Mouse (Mus musculus) midbrain, embryonic 14.5 days (tissue): ENCODE measurements at regions not wholly inside any gene's neighbourhood (a gene's known extent, or its start where the extent isn't known, plus 50 kb on each side); places are given as distances from the start of the nearest gene placed in this dataset.
A peak's percentile ranks its signal among the peaks of the same experiment; 100 is the strongest.

Experiments used
- ATAC-seq: fragments of 200-750 bp; cut with Nextera tagmentation; 2 replicates; pipeline ENCODE4 v1.8.0; 2017; ENCODE audit warnings: moderate number of reproducible peaks, moderate library complexity; ENCODE audit not compliant: low FRiP score, low TSS enrichment
- DNase-seq: peaks from one replicate; pipeline ENCODE4 v3.0.0-alpha.2; 2015
- H3K27ac ChIP-seq: fragments of 300-500 bp; sonication (generic); replicated peaks from 2 replicates; pipeline ENCODE4 v1.5.1; 2014; ENCODE audit warnings: mild to moderate bottlenecking, low read depth, low read length, moderate library complexity
- H3K27me3 ChIP-seq: fragments of 300-500 bp; sonication (generic); 2 replicates; pipeline ENCODE4 v1.6.1; 2014; ENCODE audit warnings: low read length, control low read depth, mixed read lengths; ENCODE audit not compliant: control insufficient read depth, insufficient read depth
- H3K36me3 ChIP-seq: fragments of 300-500 bp; sonication (generic); 2 replicates; pipeline ENCODE4 v1.6.1; 2014; ENCODE audit warnings: low read length, control low read depth; ENCODE audit not compliant: control insufficient read depth, insufficient read depth
- H3K4me1 ChIP-seq: fragments of 300-500 bp; sonication (generic); 2 replicates; pipeline ENCODE4 v1.6.1; 2014; ENCODE audit warnings: mild to moderate bottlenecking, antibody characterized with exemption, low read length, control low read depth; ENCODE audit not compliant: control insufficient read depth, insufficient read depth
- H3K4me2 ChIP-seq: fragments of 300-500 bp; sonication (generic); 2 replicates; pipeline ENCODE4 v1.6.1; 2014; ENCODE audit warnings: mild to moderate bottlenecking, low read length, moderate library complexity
- H3K4me3 ChIP-seq: fragments of 300-500 bp; sonication (generic); replicated peaks from 2 replicates; pipeline ENCODE4 v1.5.1; 2014; ENCODE audit warnings: low read depth, low read length
- H3K9ac ChIP-seq: fragments of 300-500 bp; sonication (generic); replicated peaks from 2 replicates; pipeline ENCODE4 v1.6.1; 2014; ENCODE audit warnings: mild to moderate bottlenecking, low read length, moderate library complexity
- H3K9me3 ChIP-seq: fragments of 300-500 bp; sonication (generic); 2 replicates; pipeline ENCODE4 v1.6.1; 2016; ENCODE audit warnings: low read length, control low read depth, mixed read lengths; ENCODE audit not compliant: control insufficient read depth
- WGBS: fragments of 180-500 bp; shearing (Covaris S2); extraction: QIAGEN DNeasy Blood & Tissue Kit; methylation state at CpG from one replicate; pipeline ENCODE4 v1.1.7; 2014; 5-methylcytosine and 5-hydroxymethylcytosine counted together

DNA sequence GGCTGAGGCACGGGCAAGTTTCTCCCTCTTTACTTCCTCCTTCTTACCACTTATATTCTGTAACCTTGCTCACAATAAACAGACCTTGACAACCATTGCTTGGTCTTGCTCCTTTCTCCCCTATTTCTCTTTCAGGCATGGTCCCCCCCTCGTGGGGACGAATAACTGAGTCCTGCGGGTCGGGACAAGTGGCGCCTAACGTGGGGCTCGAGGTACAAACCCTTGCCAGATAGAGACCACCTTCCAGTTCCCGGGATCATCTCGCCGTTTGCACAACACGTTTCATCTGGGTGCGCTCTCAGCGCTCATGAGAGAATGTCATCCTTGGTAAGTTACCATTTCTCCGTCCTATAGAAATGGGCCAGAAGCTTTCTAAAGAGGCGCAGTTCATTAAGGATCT, 79.6 kb upstream of the Foxn3 start:
- DNase-seq = no peak
- H3K9ac ChIP-seq = no peak overlapping the region
- no peak overlapping the region for H3K27ac ChIP-seq
- H3K4me3 ChIP-seq = no peak overlapping the region
- no peak overlapping the region for H3K4me2 ChIP-seq
- 97% methylated on average over 16 of the region's 16 CpGs for WGBS
- peaks cover 20% of the 10 kb centered on the region for H3K4me1 ChIP-seq
- no peak for ATAC-seq
- H3K36me3 ChIP-seq = no peaks in the 10 kb centered on the region
- H3K9me3 ChIP-seq = peaks cover 17% of the 10 kb centered on the region
- no peaks in the 10 kb centered on the region for H3K27me3 ChIP-seq

DNA sequence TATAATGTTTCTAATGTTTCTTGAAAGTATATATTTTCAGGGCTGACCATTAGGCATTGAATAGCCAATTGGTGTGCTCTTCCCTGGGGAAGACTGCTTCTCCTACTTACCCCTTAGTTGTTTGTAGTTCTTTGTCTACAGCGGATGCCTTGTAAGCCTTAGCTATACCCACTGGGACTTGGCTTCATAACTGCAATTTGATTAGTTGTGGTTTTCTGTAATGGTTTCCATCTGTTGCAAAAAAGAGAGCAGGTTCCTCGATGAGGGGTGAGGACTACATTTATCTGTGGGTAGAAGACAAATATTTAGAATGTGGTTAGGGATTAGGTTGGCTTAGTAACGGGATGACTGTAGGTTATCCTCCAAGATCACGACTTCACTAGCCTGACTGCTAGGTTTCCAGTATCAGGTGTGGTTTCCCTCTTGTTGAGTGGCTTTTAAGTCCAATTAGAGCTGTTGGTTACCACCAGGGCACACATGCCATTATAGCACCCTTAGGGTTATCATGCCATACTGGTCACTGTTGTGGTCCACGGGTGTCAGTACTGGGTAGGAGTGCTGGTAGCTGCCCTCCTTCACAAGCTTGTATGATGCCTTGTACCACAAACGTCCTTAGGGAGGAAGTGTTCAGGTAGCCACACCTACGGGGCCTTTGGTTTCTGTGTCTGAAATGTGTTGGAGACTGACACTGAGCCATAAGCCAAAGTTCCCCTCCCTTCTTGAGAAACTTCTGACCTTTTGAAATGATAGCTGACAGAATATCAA, 78.9 kb upstream of the Foxn3 start:
- peaks cover 20% of the 10 kb centered on the region for H3K4me1 ChIP-seq
- no peak overlapping the region for H3K27ac ChIP-seq
- H3K4me3 ChIP-seq = no peak overlapping the region
- no peaks in the 10 kb centered on the region for H3K27me3 ChIP-seq
- WGBS = 82% methylated on average over 7 of the region's 7 CpGs
- no peak for DNase-seq
- H3K36me3 ChIP-seq = no peaks in the 10 kb centered on the region
- H3K9me3 ChIP-seq = peaks cover 17% of the 10 kb centered on the region
- H3K4me2 ChIP-seq = no peak overlapping the region
- H3K9ac ChIP-seq = no peak overlapping the region
- ATAC-seq = no peak

DNA sequence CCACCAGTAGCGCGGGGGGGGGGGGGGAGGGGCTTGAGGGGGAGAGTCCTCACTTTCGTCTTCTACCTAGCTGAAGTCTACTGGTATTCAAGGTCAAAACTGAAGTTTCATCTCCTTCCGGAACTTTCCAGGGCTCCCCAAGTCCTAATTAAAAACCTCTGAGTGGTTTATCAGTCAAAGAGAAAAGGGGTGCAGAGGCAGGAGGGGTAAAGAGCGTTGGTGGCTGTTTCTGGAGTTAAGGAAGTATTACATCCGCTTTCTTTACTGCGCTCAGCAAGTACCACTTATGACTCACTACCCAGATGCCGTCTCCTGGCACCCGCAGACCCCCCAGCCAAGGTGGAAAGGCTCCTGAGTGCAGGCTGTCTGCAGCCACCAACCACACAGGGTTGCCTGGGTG, 77.9 kb upstream of the Foxn3 start:
- H3K9ac ChIP-seq = no peak overlapping the region
- H3K27ac ChIP-seq = no peak overlapping the region
- H3K4me2 ChIP-seq = peak overlapping the region; percentile 46
- WGBS = 31% methylated on average over 7 of the region's 9 CpGs
- 0 out of 2 replicates have a peak overlapping the region, but pooled peaks have one; percentile 8 for H3K4me3 ChIP-seq
- DNase-seq = peak; percentile 23
- no peak for ATAC-seq
- H3K4me1 ChIP-seq = peaks cover 20% of the 10 kb centered on the region
- H3K27me3 ChIP-seq = no peaks in the 10 kb centered on the region
- peaks cover 17% of the 10 kb centered on the region for H3K9me3 ChIP-seq
- no peaks in the 10 kb centered on the region for H3K36me3 ChIP-seq

GRCm38 (mm10) chr12:99640214-99641151, 77.1 kb upstream of the Foxn3 start:
- H3K27ac ChIP-seq = peak overlapping the region; percentile 58
- WGBS = 1% methylated on average over 18 of the region's 18 CpGs
- DNase-seq (peak; percentile 57), ATAC-seq (peak; percentile 37; the same call in 1 of the 2 replicates)
- no peak overlapping the region; the same call in 1 of the 2 replicates for H3K9ac ChIP-seq
- H3K36me3 ChIP-seq = no peaks in the 10 kb centered on the region
- peak overlapping the region; percentile 46 for H3K4me2 ChIP-seq
- H3K27me3 ChIP-seq = no peaks in the 10 kb centered on the region
- H3K4me1 ChIP-seq = peaks cover 20% of the 10 kb centered on the region
- H3K9me3 ChIP-seq = peaks cover 16% of the 10 kb centered on the region
- H3K4me3 ChIP-seq = peak overlapping the region; percentile 8; the same call in 1 of the 2 replicates

DNA sequence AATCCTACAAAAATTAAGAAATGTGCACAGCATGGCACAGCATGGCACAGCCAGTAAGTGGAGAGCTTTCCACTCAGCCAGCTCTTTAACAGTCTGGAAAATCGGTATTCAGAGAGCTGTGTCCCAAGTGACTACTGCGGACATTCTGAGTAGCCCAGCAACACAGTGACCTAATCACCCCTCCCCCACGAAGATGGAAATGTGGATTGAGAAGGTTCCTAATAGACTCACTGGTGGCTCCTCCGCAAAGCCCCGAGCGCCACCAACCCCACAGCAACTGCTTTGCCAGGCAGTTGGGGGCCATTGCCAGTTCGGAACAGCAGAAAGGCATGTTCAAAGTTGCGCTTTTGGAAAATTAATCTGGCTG, 76.4 kb upstream of the Foxn3 start:
- 1% methylated on average over 8 of the region's 8 CpGs for WGBS
- Histone ChIP-seq H3K36me3 (no peaks in the 10 kb centered on the region), H3K4me1 (peaks cover 20% of the 10 kb centered on the region), H3K4me2 (peak overlapping the region; percentile 46), H3K27ac (0 out of 2 replicates have a peak overlapping the region, but pooled peaks have one; percentile 58), H3K4me3 (no peak overlapping the region), H3K9me3 (peaks cover 10% of the 10 kb centered on the region; the same call in 1 of the 2 replicates), H3K27me3 (no peaks in the 10 kb centered on the region), H3K9ac (no peak overlapping the region)
- ATAC-seq (peak; percentile 64; the same call in 1 of the 2 replicates), DNase-seq (peak; percentile 77)

DNA sequence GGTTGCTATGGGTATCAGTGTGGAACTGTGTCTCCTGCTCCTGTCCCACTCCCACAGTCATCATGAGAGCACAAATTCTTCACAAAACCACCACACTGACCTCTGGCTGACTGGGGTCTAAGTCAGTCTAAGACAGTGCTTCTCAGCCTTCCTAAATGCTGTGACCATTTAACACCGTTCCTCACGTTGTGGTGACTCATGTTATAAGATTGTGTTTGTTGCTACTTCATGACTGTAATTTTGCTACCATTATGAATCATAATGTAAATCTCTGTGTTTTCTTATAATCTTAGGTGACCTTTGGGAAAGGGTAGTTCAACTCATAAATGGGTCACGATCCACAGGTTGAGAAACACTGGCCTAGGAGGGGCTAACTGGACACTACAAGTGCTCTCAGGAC, 75.7 kb upstream of the Foxn3 start:
- 90% methylated on average over 3 of the region's 3 CpGs for WGBS

DNA sequence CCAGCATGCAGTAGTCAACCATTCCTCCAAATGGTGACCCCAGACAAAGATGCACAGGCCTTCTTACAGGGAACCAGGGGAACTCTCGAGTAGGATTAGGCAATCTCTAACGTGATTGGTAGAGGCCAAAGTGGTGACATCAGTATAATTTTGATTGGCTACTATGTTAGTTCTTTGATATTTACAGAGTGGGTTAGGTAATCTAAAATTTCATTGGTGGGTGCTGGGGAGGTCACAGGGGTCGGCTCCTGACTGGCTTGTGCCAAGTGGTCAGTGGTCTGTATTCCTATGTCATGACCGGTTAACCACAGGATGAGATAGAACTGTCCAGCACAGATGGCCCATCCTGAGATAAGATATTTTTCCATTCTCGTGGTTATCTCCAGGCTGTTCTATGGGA, 74.6 kb upstream of the Foxn3 start:
- ATAC-seq (no peak), DNase-seq (no peak)
- WGBS = 89% methylated on average over 5 of the region's 5 CpGs
- Histone ChIP-seq H3K9me3 (no peaks in the 10 kb centered on the region), H3K4me2 (no peak overlapping the region), H3K27ac (no peak overlapping the region), H3K36me3 (no peaks in the 10 kb centered on the region), H3K4me1 (peaks cover 20% of the 10 kb centered on the region), H3K4me3 (no peak overlapping the region), H3K9ac (no peak overlapping the region), H3K27me3 (no peaks in the 10 kb centered on the region)

More for the DNA sequence above, 75.7 kb upstream of the Foxn3 start:
- 0 out of 2 replicates have a peak, but pooled peaks cover 3% of the 10 kb centered on the region for H3K9me3 ChIP-seq
- DNase-seq (no peak), ATAC-seq (no peak)
- no peak overlapping the region for H3K4me3 ChIP-seq
- no peaks in the 10 kb centered on the region for H3K27me3 ChIP-seq
- no peak overlapping the region for H3K27ac ChIP-seq
- no peaks in the 10 kb centered on the region for H3K36me3 ChIP-seq
- H3K4me1 ChIP-seq = peaks cover 20% of the 10 kb centered on the region
- H3K4me2 ChIP-seq = no peak overlapping the region
- no peak overlapping the region for H3K9ac ChIP-seq

GRCm38 (mm10) chr12:99636234-99636633, 72.9 kb upstream of the Foxn3 start:
- Histone ChIP-seq H3K27me3 (no peaks in the 10 kb centered on the region), H3K4me1 (peaks cover 18% of the 10 kb centered on the region), H3K36me3 (no peaks in the 10 kb centered on the region), H3K9ac (no peak overlapping the region), H3K4me3 (no peak overlapping the region), H3K27ac (no peak overlapping the region), H3K9me3 (no peaks in the 10 kb centered on the region), H3K4me2 (no peak overlapping the region)
- no peak for ATAC-seq
- 89% methylated on average over 3 of the region's 3 CpGs for WGBS
- no peak for DNase-seq
